ENCODE assay signal across 8 mouse cellular contexts in genomic region chr2:28792931-28793610, GRCm38 (mm10). TPM values are rescaled to one million over a fixed set of nuclear protein-coding genes. Genes with fewer than 3 reads are reported as not detected.
A peak's percentile ranks its signal among the peaks of the same experiment; 100 is the strongest.
DNase-seq lines count a peak whose midpoint lies in the region; ATAC-seq and TF ChIP-seq lines count a peak whose summit lies in the region.

No protein-coding gene starts in this region.

- no peaks in the 10 kb centered on the region for H3K9me3 ChIP-seq in heart, embryonic 15.5 days (replicated peaks)
- H3K9me3 ChIP-seq in midbrain, embryonic 11.5 days (ENCODE audit: control insufficient read depth, low read length), result no peaks in the 10 kb centered on the region

- H3K27me3 ChIP-seq in heart, embryonic 15.5 days, result no peaks in the 10 kb centered on the region
- no peaks in the 10 kb centered on the region for H3K27me3 ChIP-seq in midbrain, embryonic 11.5 days (ENCODE audit: control insufficient read depth, insufficient read depth, low read length)

- TF ChIP-seq CTCF in lung, adult 2 months (IDR thresholded peaks at IDR 0.05; ENCODE audit: insufficient read depth, low read length), result no peak

- WGBS in lung, adult 2 months, result 30% methylated on average over 5 of the region's 6 CpGs
- 25% methylated on average over 5 of the region's 6 CpGs for WGBS in heart, embryonic 15.5 days
- 21% methylated on average over 5 of the region's 6 CpGs for WGBS in midbrain, embryonic 11.5 days

- H3K27ac ChIP-seq in heart, embryonic 15.5 days, result peak overlapping the region; percentile 37; the same call in 1 of the 2 replicates
- 0 out of 2 replicates have a peak overlapping the region, but pooled peaks have one; percentile 11 for H3K27ac ChIP-seq in midbrain, embryonic 11.5 days (ENCODE audit: low read depth, low read length)

- no peak overlapping the region for H3K9ac ChIP-seq in heart, embryonic 15.5 days
- H3K9ac ChIP-seq in midbrain, embryonic 11.5 days (ENCODE audit: low read length), result peak overlapping the region; percentile 43; the same call in 1 of the 2 replicates

- TF ChIP-seq POLR2A in lung, adult 2 months (IDR thresholded peaks at IDR 0.05; ENCODE audit: borderline replicate concordance, extremely low read depth, low read depth, low read length), result no peak

- H3K36me3 ChIP-seq in heart, embryonic 15.5 days, result no peaks in the 10 kb centered on the region
- H3K36me3 ChIP-seq in midbrain, embryonic 11.5 days (ENCODE audit: control insufficient read depth, insufficient read depth, low read length), result no peaks in the 10 kb centered on the region

- no peaks in the 10 kb centered on the region for H3K4me1 ChIP-seq in lung, adult 2 months (ENCODE audit: control insufficient read depth, insufficient read depth, low read length)
- peaks cover 9% of the 10 kb centered on the region for H3K4me1 ChIP-seq in heart, embryonic 15.5 days (replicated peaks)
- peaks cover 5% of the 10 kb centered on the region for H3K4me1 ChIP-seq in midbrain, embryonic 11.5 days (ENCODE audit: control insufficient read depth, insufficient read depth, low read length)

- H3K4me2 ChIP-seq in heart, embryonic 15.5 days, result peak overlapping the region; percentile 46
- H3K4me2 ChIP-seq in midbrain, embryonic 11.5 days, result peak overlapping the region; percentile 16; the same call in 1 of the 2 replicates

- peak; percentile 17 to 31 for DNase-seq in lung, adult 18-20 months
- DNase-seq in lung, adult 2 months, result no peak
- peak; percentile 89 for DNase-seq in embryo, embryonic 11 days
- peak; percentile 59 to 71 for DNase-seq in kidney, postnatal 4 days
- peak; percentile 91 for DNase-seq in midbrain, embryonic 11.5 days (ENCODE audit: low spot score, missing footprints)
- DNase-seq in yolk sac, embryonic 10.5 days (ENCODE audit: low spot score), result peak; percentile 67
- no peak for DNase-seq in spleen, postnatal 14 days (ENCODE audit: low spot score in 2 of 2)

- no peak overlapping the region for H3K4me3 ChIP-seq in lung, adult 2 months (replicated peaks; ENCODE audit: extremely low read depth, low read depth, low read length)
- H3K4me3 ChIP-seq in heart, embryonic 15.5 days, result no peak overlapping the region
- no peak overlapping the region for H3K4me3 ChIP-seq in midbrain, embryonic 11.5 days (ENCODE audit: low read depth, low read length)

- peak; percentile 77 for ATAC-seq in heart, embryonic 15.5 days (replicated peaks; ENCODE audit: insufficient number of reproducible peaks, insufficient read depth, low FRiP score, low read depth)
- ATAC-seq in midbrain, embryonic 11.5 days (ENCODE audit: low FRiP score), result peak; percentile 90

RNA-seq across cellular contexts. Expression of gene Gtf3c4, which starts 47.1 kb away (rescaled TPM):
- polyA plus RNA-seq in lung, adult 2 months (2012; rRNA removed), result 8.6 and 10.2 TPM in 2 replicates
- 6.9 and 8.9 TPM in 2 replicates for polyA plus RNA-seq in heart, embryonic 15.5 days (2015; fragmentation: Nextera tagmentation; extraction: Ambion mirVana)
- polyA plus RNA-seq in midbrain, embryonic 11.5 days (2014; fragmentation: Nextera tagmentation; extraction: Ambion mirVana), result 32.2 and 34.3 TPM in 2 replicates

RNA-seq across cellular contexts. Expression of gene Ddx31, which starts 47.1 kb away (rescaled TPM):
- 2.8 and 3.8 TPM in 2 replicates for polyA plus RNA-seq in lung, adult 2 months (2012; rRNA removed)
- polyA plus RNA-seq in heart, embryonic 15.5 days (2015; fragmentation: Nextera tagmentation; extraction: Ambion mirVana), result 6.8 and 9.3 TPM in 2 replicates
- polyA plus RNA-seq in midbrain, embryonic 11.5 days (2014; fragmentation: Nextera tagmentation; extraction: Ambion mirVana), result 18.8 and 20.7 TPM in 2 replicates

Comparison
In these comparisons a context has a peak if more than half of its experiments do, and no peak if none do; other contexts are left out.
1. DNase-seq: peak in lung, adult 18-20 months (2 of 2), embryo, embryonic 11 days (single experiment), kidney, postnatal 4 days (2 of 2), midbrain, embryonic 11.5 days (single experiment) and yolk sac, embryonic 10.5 days (single experiment); none in lung, adult 2 months (single experiment) and spleen, postnatal 14 days (0 of 2).